Mouse (Mus musculus) embryonic facial prominence, embryonic 14.5 days (tissue): ENCODE data around the gene Aqp5. TPM values are rescaled to one million over a fixed set of nuclear protein-coding genes. Genes with fewer than 3 reads are reported as not detected.

ENCODE experiments used
- ATAC-seq: fragments of 200-750 bp; cut with Nextera tagmentation; 2 replicates; pipeline ENCODE4 v1.8.0; 2017; ENCODE audit warnings: low read depth, moderate number of reproducible peaks, moderate TSS enrichment
- DNase-seq: peaks from one replicate; pipeline ENCODE4 v3.0.0-alpha.2; 2015; ENCODE audit warnings: low spot score
- H3K27ac ChIP-seq: fragments of 300-500 bp; sonication (generic); replicated peaks from 2 replicates; pipeline ENCODE4 v1.5.1; 2014; ENCODE audit warnings: low read depth, mild to moderate bottlenecking, low read length, moderate library complexity
- H3K27me3 ChIP-seq: fragments of 300-500 bp; sonication (generic); replicated peaks from 2 replicates; pipeline ENCODE4 v1.6.1; 2014; ENCODE audit warnings: low read length; ENCODE audit not compliant: control insufficient read depth, insufficient read depth
- H3K36me3 ChIP-seq: fragments of 300-500 bp; sonication (generic); 2 replicates; pipeline ENCODE4 v1.6.1; 2014; ENCODE audit warnings: low read length, mixed read lengths; ENCODE audit not compliant: control insufficient read depth, insufficient read depth
- H3K4me1 ChIP-seq: fragments of 300-500 bp; sonication (generic); 2 replicates; pipeline ENCODE4 v1.6.1; 2014; ENCODE audit warnings: antibody characterized with exemption, low read length; ENCODE audit not compliant: control insufficient read depth, insufficient read depth
- H3K4me2 ChIP-seq: fragments of 300-500 bp; sonication (generic); 2 replicates; pipeline ENCODE4 v1.6.1; 2014; ENCODE audit warnings: low read depth, mild to moderate bottlenecking, low read length, moderate library complexity, mixed read lengths
- H3K4me3 ChIP-seq: fragments of 300-500 bp; sonication (generic); 2 replicates; pipeline ENCODE4 v1.5.1; 2014; ENCODE audit warnings: low read depth, mild to moderate bottlenecking, low read length
- H3K9ac ChIP-seq: fragments of 300-500 bp; sonication (generic); 2 replicates; pipeline ENCODE4 v1.6.1; 2014; ENCODE audit warnings: low read depth, mild to moderate bottlenecking, low read length, moderate library complexity, mixed read lengths
- H3K9me3 ChIP-seq: fragments of 300-500 bp; sonication (generic); 2 replicates; pipeline ENCODE4 v1.6.1; 2016; ENCODE audit warnings: low read length; ENCODE audit not compliant: control insufficient read depth
- WGBS: fragments of 180-500 bp; shearing (Covaris S2); extraction: QIAGEN DNeasy Blood & Tissue Kit; methylation state at CpG from one replicate; pipeline ENCODE4 v1.1.7; 2014; 5-methylcytosine and 5-hydroxymethylcytosine counted together
- polyA plus RNA-seq: library from polyadenylated mRNA; unstranded; fragments of >200 nt; fragmentation: Nextera tagmentation; extraction: Ambion mirVana; gene quantifications from 2 replicates; pipeline ENCODE4 v1.2.1, GENCODE M21; 2014

Aqp5 gene
- polyA plus RNA-seq, 1 experiment from 2014 or later = 2.9 TPM

- no peak overlapping the region for H3K4me2 ChIP-seq
- ATAC-seq (no peak), DNase-seq (no peak)
- no peaks in the 10 kb centered on the region for H3K36me3 ChIP-seq
- H3K9me3 ChIP-seq = no peaks in the 10 kb centered on the region
- no peak overlapping the region for H3K27ac ChIP-seq
- no peaks in the 10 kb centered on the region for H3K4me1 ChIP-seq
- WGBS = 53% methylated on average over 6 of the region's 6 CpGs
- H3K27me3 ChIP-seq = no peaks in the 10 kb centered on the region
- H3K9ac ChIP-seq = no peak overlapping the region
- H3K4me3 ChIP-seq = no peak overlapping the region
These were observed 21.9 kb upstream of the Aqp5 start for GRCm38 (mm10) chr15:99568682-99569081.

GRCm38 (mm10) chr15:99569123-99569522 is 21.5 kb upstream of the Aqp5 start:
- Histone ChIP-seq H3K4me2 (no peak overlapping the region), H3K9me3 (no peaks in the 10 kb centered on the region), H3K4me1 (no peaks in the 10 kb centered on the region), H3K27ac (no peak overlapping the region), H3K36me3 (no peaks in the 10 kb centered on the region), H3K4me3 (no peak overlapping the region), H3K27me3 (no peaks in the 10 kb centered on the region), H3K9ac (no peak overlapping the region)
- peak; percentile 10 for DNase-seq
- ATAC-seq = no peak
- WGBS = 77% methylated on average over 10 of the region's 10 CpGs

GRCm38 (mm10) chr15:99578802-99579485 is 11.6 kb upstream of the Aqp5 start, which contains the start of gene Aqp2:
Gene Aqp2, plus strand, starts transcription at chr15:99579055.
- Histone ChIP-seq H3K27me3 (peaks cover 40% of the 10 kb centered on the region), H3K36me3 (no peaks in the 10 kb centered on the region), H3K9me3 (no peaks in the 10 kb centered on the region), H3K9ac (no peak within 1 kb of the TSS), H3K4me1 (peaks cover 3% of the 10 kb centered on the region; the same call in 1 of the 2 replicates), H3K4me3 (no peak within 1 kb of the TSS), H3K27ac (no peak within 1 kb of the TSS), H3K4me2 (no peak within 1 kb of the TSS)
- ATAC-seq (no peak), DNase-seq (no peak)
- WGBS = 81% methylated on average over 26 of the region's 26 CpGs

- H3K27me3 ChIP-seq = peaks cover 87% of the 10 kb centered on the region
- H3K4me3 ChIP-seq = peak overlapping the region; percentile 31
- WGBS = 3% methylated on average over 27 of the region's 54 CpGs
- peak overlapping the region; percentile 53 for H3K4me2 ChIP-seq
- no peak overlapping the region for H3K27ac ChIP-seq
- ATAC-seq (peak; percentile 31), DNase-seq (peak; percentile 47)
- no peaks in the 10 kb centered on the region for H3K36me3 ChIP-seq
- H3K9ac ChIP-seq = peak overlapping the region; percentile 52
- H3K4me1 ChIP-seq = peaks cover 12% of the 10 kb centered on the region
- no peaks in the 10 kb centered on the region for H3K9me3 ChIP-seq
These were observed 6.9 kb upstream of the Aqp5 start for GRCm38 (mm10) chr15:99583463-99584344.

DNA sequence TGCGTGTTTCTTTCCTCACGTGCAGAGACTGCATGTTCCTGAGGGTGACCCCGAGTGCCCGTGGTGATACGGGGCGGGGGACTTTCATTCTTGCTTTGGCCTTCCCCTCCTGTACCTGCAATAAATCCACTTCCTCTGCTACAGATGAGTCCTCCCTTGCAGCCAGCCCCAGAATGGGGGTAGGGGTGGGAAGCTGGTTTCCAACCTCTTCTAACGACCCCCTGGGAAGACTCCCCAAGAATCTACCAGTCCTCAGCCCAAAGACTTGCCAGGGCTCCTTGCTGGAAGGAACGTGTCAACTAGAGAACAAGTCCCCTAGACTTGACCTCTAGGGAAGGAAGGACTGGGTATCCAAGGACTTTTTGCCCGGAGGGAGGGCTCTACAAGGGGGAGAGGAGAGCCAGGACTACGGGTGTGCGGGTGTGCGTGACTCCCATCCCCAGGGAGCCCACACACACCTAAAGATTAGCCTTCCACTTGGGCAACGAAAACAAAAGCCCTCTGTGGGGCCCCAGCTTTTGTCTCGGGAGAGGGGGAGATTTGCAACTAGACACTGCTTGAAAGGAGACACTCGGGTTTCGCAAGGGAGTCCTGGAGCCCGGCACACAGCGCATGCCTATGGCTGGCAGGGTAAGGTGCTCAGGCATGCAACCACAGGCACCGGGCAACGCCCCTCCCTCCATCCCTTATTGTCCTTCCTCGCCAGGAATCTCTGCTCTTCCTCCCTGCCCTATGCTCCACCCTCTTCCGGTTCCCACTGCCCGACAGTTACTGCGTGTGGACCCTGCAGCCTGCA is 6.0 kb upstream of the Aqp5 start:
- H3K9me3 ChIP-seq = no peaks in the 10 kb centered on the region
- peaks cover 12% of the 10 kb centered on the region for H3K4me1 ChIP-seq
- whole genome bisulfite sequencing = 3% methylated on average over 24 of the region's 24 CpGs
- peak overlapping the region; percentile 31 for H3K4me3 ChIP-seq
- no peaks in the 10 kb centered on the region for H3K36me3 ChIP-seq
- peak overlapping the region; percentile 53 for H3K4me2 ChIP-seq
- ATAC-seq = peak; percentile 91
- no peak overlapping the region for H3K27ac ChIP-seq
- peak; percentile 84 for DNase-seq
- no peak overlapping the region; the same call in 1 of the 2 replicates for H3K9ac ChIP-seq
- H3K27me3 ChIP-seq = peaks cover 95% of the 10 kb centered on the region

DNA sequence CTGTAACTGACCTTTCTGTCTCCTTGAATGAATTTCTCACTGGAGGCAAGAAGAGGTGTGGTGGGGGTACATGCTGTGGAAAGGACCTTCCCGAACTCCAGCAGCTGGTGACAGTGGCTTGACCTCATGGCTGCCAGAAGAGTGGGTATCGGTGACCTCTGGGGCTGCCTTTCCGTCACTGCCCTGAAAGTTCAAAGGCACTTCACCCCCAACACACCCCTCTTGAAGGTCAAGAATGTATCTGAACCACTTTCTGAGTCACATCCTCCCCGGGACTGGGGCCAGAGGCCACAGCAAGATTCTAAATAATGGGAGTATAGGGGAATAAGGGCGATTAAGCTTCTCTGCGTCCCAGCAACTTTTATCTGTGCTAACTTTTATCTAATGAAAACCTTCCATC is 4.8 kb upstream of the Aqp5 start:
- DNase-seq = no peak
- peaks cover 95% of the 10 kb centered on the region for H3K27me3 ChIP-seq
- no peak overlapping the region for H3K4me3 ChIP-seq

GRCm38 (mm10) chr15:99586525-99586924 is 4.1 kb upstream of the Aqp5 start:
- H3K27me3 ChIP-seq = peaks cover 96% of the 10 kb centered on the region
- WGBS = 83% methylated on average over 3 of the region's 3 CpGs
- ATAC-seq (no peak), DNase-seq (no peak)
- no peak overlapping the region for H3K27ac ChIP-seq
- H3K4me2 ChIP-seq = no peak overlapping the region
- H3K9ac ChIP-seq = no peak overlapping the region
- peaks cover 16% of the 10 kb centered on the region for H3K4me1 ChIP-seq
- H3K4me3 ChIP-seq = no peak overlapping the region
- H3K36me3 ChIP-seq = no peaks in the 10 kb centered on the region
- H3K9me3 ChIP-seq = no peaks in the 10 kb centered on the region

More for the DNA sequence above, 4.8 kb upstream of the Aqp5 start:
- H3K9me3 ChIP-seq = no peaks in the 10 kb centered on the region
- no peak overlapping the region for H3K9ac ChIP-seq
- H3K4me1 ChIP-seq = peaks cover 16% of the 10 kb centered on the region
- 59% methylated on average over 6 of the region's 6 CpGs for WGBS
- H3K27ac ChIP-seq = no peak overlapping the region
- H3K4me2 ChIP-seq = no peak overlapping the region
- no peaks in the 10 kb centered on the region for H3K36me3 ChIP-seq
- ATAC-seq = no peak

GRCm38 (mm10) chr15:99589237-99589636 is 1.3 kb upstream of the Aqp5 start:
- DNase-seq (no peak), ATAC-seq (no peak)
- Histone ChIP-seq H3K9ac (no peak overlapping the region), H3K4me2 (no peak overlapping the region), H3K4me1 (peaks cover 10% of the 10 kb centered on the region; the same call in 1 of the 2 replicates), H3K36me3 (no peaks in the 10 kb centered on the region), H3K4me3 (no peak overlapping the region), H3K9me3 (no peaks in the 10 kb centered on the region), H3K27me3 (peaks cover 99% of the 10 kb centered on the region), H3K27ac (no peak overlapping the region)
- 7% methylated on average over 9 of the region's 9 CpGs for WGBS
